Mouse (Mus musculus) layer of hippocampus, adult 2 months (tissue): ENCODE measurements around the gene Eef2. TPM values are rescaled to one million over a fixed set of nuclear protein-coding genes. Genes with fewer than 3 reads are reported as not detected.
A peak's percentile ranks its signal among the peaks of the same experiment; 100 is the strongest.
"Not testable (repeated sequence)": the region's sequence is repeated elsewhere in the genome, so short reads cannot be mapped to it uniquely, and the experiment has no call there.

Experiments
- DNase-seq, 2 experiments: peaks; one replicate each; pipeline ENCODE4 v3.0.0; 2022; ENCODE audit warnings: low spot score in 2 of 2
- H3K27ac ChIP-seq: fragments of 200-600 bp; 2 replicates; pipeline ENCODE4 v1.8.1; 2022
- H3K4me3 ChIP-seq: fragments of 200-600 bp; 2 replicates; pipeline ENCODE4 v1.8.1; 2022; ENCODE audit warnings: mild to moderate bottlenecking
- CTCF ChIP-seq: fragments of 200-600 bp; conservative IDR thresholded peaks from 2 replicates; pipeline ENCODE4 v1.8.1; 2022; ENCODE audit warnings: antibody characterized with exemption, mild to moderate bottlenecking, moderate library complexity
- total RNA-seq, 2 experiments: library from RNA; stranded (reverse); gene quantifications; 2 replicates each; pipeline ENCODE4 v1.2.3; 2021

Gene Eef2
- total RNA-seq, 2 experiments from 2014 or later, result 907 to 909 TPM

GRCm38 (mm10) chr10:81161602-81162317, 14.7 kb upstream of the Eef2 start:
- no peak for TF ChIP-seq CTCF
- no peak overlapping the region for H3K4me3 ChIP-seq
- no peak overlapping the region for H3K27ac ChIP-seq
- no peak for DNase-seq

GRCm38 (mm10) chr10:81162318-81162652, 14.1 kb upstream of the Eef2 start:
- no peak for DNase-seq
- Histone ChIP-seq H3K27ac (no peak overlapping the region), H3K4me3 (no peak overlapping the region)
- TF ChIP-seq CTCF, result no peak

- no peak for DNase-seq
- Histone ChIP-seq H3K27ac (no peak overlapping the region), H3K4me3 (no peak overlapping the region)
- TF ChIP-seq CTCF, result no peak
Measured at GRCm38 (mm10) chr10:81165118-81165517, 11.3 kb upstream of the Eef2 start.

- 0 out of 2 replicates have a peak, but pooled peaks have one; percentile 5 for TF ChIP-seq CTCF
- Histone ChIP-seq H3K27ac (peak within 1 kb of the TSS; percentile 90), H3K4me3 (peak within 1 kb of the TSS; percentile 83)
Measured at GRCm38 (mm10) chr10:81167200-81168086, 9.0 kb upstream of the Eef2 start, which contains the start of gene Pias4. Gene Pias4 (minus strand): TSS chr10:81167923.

GRCm38 (mm10) chr10:81168087-81168431, 8.4 kb upstream of the Eef2 start:
- TF ChIP-seq CTCF, result no peak
- H3K27ac ChIP-seq, result peak overlapping the region; percentile 90
- peak overlapping the region; percentile 50 for H3K4me3 ChIP-seq
- DNase-seq, result no peak

More at GRCm38 (mm10) chr10:81167200-81168086, 9.0 kb upstream of the Eef2 start, which contains the start of gene Pias4:
- peak; percentile 100 for DNase-seq

GRCm38 (mm10) chr10:81168521-81169244, 7.7 kb upstream of the Eef2 start:
- peak; percentile 75 to 82 for DNase-seq
- H3K27ac ChIP-seq, result peak overlapping the region; percentile 90
- TF ChIP-seq CTCF, result no peak

GRCm38 (mm10) chr10:81169411-81169900, 7.0 kb upstream of the Eef2 start:
- not testable (repeated sequence) for H3K27ac ChIP-seq, DNase-seq, H3K4me3 ChIP-seq

More at GRCm38 (mm10) chr10:81168521-81169244, 7.7 kb upstream of the Eef2 start:
- peak overlapping the region; percentile 50 for H3K4me3 ChIP-seq

- peak; percentile 96 for TF ChIP-seq CTCF
- Histone ChIP-seq H3K27ac (peak overlapping the region; percentile 97), H3K4me3 (peak overlapping the region; percentile 39)
- DNase-seq, result peak; percentile 77 to 83
Measured at GRCm38 (mm10) chr10:81173132-81173531, 3.3 kb upstream of the Eef2 start.

- peak; percentile 93 for TF ChIP-seq CTCF
Measured at GRCm38 (mm10) chr10:81174617-81175344, 1.6 kb upstream of the Eef2 start.

GRCm38 (mm10) chr10:81175345-81175701, 1.1 kb upstream of the Eef2 start:
- H3K4me3 ChIP-seq, result peak overlapping the region; percentile 37; the same call in 1 of the 2 replicates
- not testable (repeated sequence) for DNase-seq
- peak overlapping the region; percentile 97 for H3K27ac ChIP-seq

More at GRCm38 (mm10) chr10:81174617-81175344, 1.6 kb upstream of the Eef2 start:
- DNase-seq, result peak; percentile 83 to 88
- peak overlapping the region; percentile 37 for H3K4me3 ChIP-seq
- H3K27ac ChIP-seq, result peak overlapping the region; percentile 97

- H3K4me3 ChIP-seq, result peak overlapping the region; percentile 86
- H3K27ac ChIP-seq, result peak overlapping the region; percentile 97
- TF ChIP-seq CTCF, result no peak
- no peak for DNase-seq
Measured at GRCm38 (mm10) chr10:81175936-81176465, 430 bp upstream of the Eef2 start.

GRCm38 (mm10) chr10:81177491-81177925, 1.1 kb downstream of the Eef2 start:
- H3K4me3 ChIP-seq, result peak overlapping the region; percentile 86
- no peak for TF ChIP-seq CTCF

More at GRCm38 (mm10) chr10:81177491-81177925, 1.1 kb downstream of the Eef2 start:
- no peak for DNase-seq
- peak overlapping the region; percentile 97 for H3K27ac ChIP-seq
